Mouse (Mus musculus): ENCODE results near the gene Lck.

Gene Lck

GRCm38 (mm10) chr4:129617121-129617641 is 43.7 kb upstream of the Lck start:
- TF ChIP-seq POU5F1 (IDR thresholded peaks at IDR 0.05; ENCODE audit: borderline replicate concordance, low read length), result no peak
- no peak for TF ChIP-seq CTCF (conservative IDR thresholded peaks at IDR 0.05; ENCODE audit: low read length)
- no peak for TF ChIP-seq NANOG (IDR thresholded peaks at IDR 0.05; ENCODE audit: borderline replicate concordance, low read length)
- no peaks in the 10 kb centered on the region for H3K27me3 ChIP-seq (ENCODE audit: insufficient read depth, low read length)
- H3K36me3 ChIP-seq (ENCODE audit: insufficient read depth, low read length), result peaks cover 22% of the 10 kb centered on the region
- H3K4me1 ChIP-seq (replicated peaks; ENCODE audit: low read depth, low read length), result peaks cover 59% of the 10 kb centered on the region
- H3K9me3 ChIP-seq (ENCODE audit: low read length), result no peaks in the 10 kb centered on the region
- peak overlapping the region; percentile 84; the same call in 1 of the 2 replicates for H3K4me3 ChIP-seq (replicated peaks; ENCODE audit: low read length)

GRCm38 (mm10) chr4:129616631-129617030 is 43.2 kb upstream of the Lck start:
- Histone ChIP-seq H3K9me3 (ENCODE audit: low read length) (no peaks in the 10 kb centered on the region), H3K4me3 (replicated peaks; ENCODE audit: low read length) (no peak overlapping the region), H3K4me1 (replicated peaks; ENCODE audit: low read depth, low read length) (peaks cover 56% of the 10 kb centered on the region), H3K27me3 (ENCODE audit: insufficient read depth, low read length) (no peaks in the 10 kb centered on the region), H3K36me3 (ENCODE audit: insufficient read depth, low read length) (peaks cover 22% of the 10 kb centered on the region)
- no peak for TF ChIP-seq CTCF (conservative IDR thresholded peaks at IDR 0.05; ENCODE audit: low read length)

- Histone ChIP-seq H3K4me1 (replicated peaks; ENCODE audit: low read depth, low read length) (peaks cover 56% of the 10 kb centered on the region), H3K4me3 (replicated peaks; ENCODE audit: low read length) (no peak overlapping the region), H3K9me3 (ENCODE audit: low read length) (no peaks in the 10 kb centered on the region), H3K36me3 (ENCODE audit: insufficient read depth, low read length) (peaks cover 22% of the 10 kb centered on the region), H3K27me3 (ENCODE audit: insufficient read depth, low read length) (no peaks in the 10 kb centered on the region)
- TF ChIP-seq CTCF (conservative IDR thresholded peaks at IDR 0.05; ENCODE audit: low read length) (no peak), NANOG (IDR thresholded peaks at IDR 0.05; ENCODE audit: borderline replicate concordance, low read length) (no peak), POU5F1 (IDR thresholded peaks at IDR 0.05; ENCODE audit: borderline replicate concordance, low read length) (no peak)
Observed at GRCm38 (mm10) chr4:129615801-129616290, 42.4 kb upstream of the Lck start.

- Histone ChIP-seq H3K4me1 (replicated peaks; ENCODE audit: low read depth, low read length) (peaks cover 61% of the 10 kb centered on the region), H3K9me3 (ENCODE audit: low read length) (no peaks in the 10 kb centered on the region), H3K4me3 (replicated peaks; ENCODE audit: low read length) (no peak within 1 kb of the TSS), H3K36me3 (ENCODE audit: insufficient read depth, low read length) (peaks cover 30% of the 10 kb centered on the region), H3K27me3 (ENCODE audit: insufficient read depth, low read length) (no peaks in the 10 kb centered on the region)
- TF ChIP-seq POU5F1 (IDR thresholded peaks at IDR 0.05; ENCODE audit: borderline replicate concordance, low read length) (no peak), CTCF (conservative IDR thresholded peaks at IDR 0.05; ENCODE audit: low read length) (no peak), NANOG (IDR thresholded peaks at IDR 0.05; ENCODE audit: borderline replicate concordance, low read length) (no peak)
Observed at GRCm38 (mm10) chr4:129614093-129614492, 40.7 kb upstream of the Lck start, which contains the start of gene Dcdc2b. Gene Dcdc2b, minus strand, starts transcription at chr4:129614257.

GRCm38 (mm10) chr4:129610472-129610871 is 37.0 kb upstream of the Lck start:
- TF ChIP-seq POU5F1 (IDR thresholded peaks at IDR 0.05; ENCODE audit: borderline replicate concordance, low read length) (no peak), CTCF (conservative IDR thresholded peaks at IDR 0.05; ENCODE audit: low read length) (no peak), NANOG (IDR thresholded peaks at IDR 0.05; ENCODE audit: borderline replicate concordance, low read length) (no peak)
- Histone ChIP-seq H3K27me3 (ENCODE audit: insufficient read depth, low read length) (no peaks in the 10 kb centered on the region), H3K36me3 (ENCODE audit: insufficient read depth, low read length) (peaks cover 39% of the 10 kb centered on the region), H3K4me3 (replicated peaks; ENCODE audit: low read length) (peak overlapping the region; percentile 49), H3K9me3 (ENCODE audit: low read length) (no peaks in the 10 kb centered on the region), H3K4me1 (replicated peaks; ENCODE audit: low read depth, low read length) (peaks cover 69% of the 10 kb centered on the region)

GRCm38 (mm10) chr4:129610026-129610425 is 36.6 kb upstream of the Lck start:
- peaks cover 43% of the 10 kb centered on the region for H3K36me3 ChIP-seq (ENCODE audit: insufficient read depth, low read length)
- TF ChIP-seq POU5F1 (IDR thresholded peaks at IDR 0.05; ENCODE audit: borderline replicate concordance, low read length) (no peak), NANOG (IDR thresholded peaks at IDR 0.05; ENCODE audit: borderline replicate concordance, low read length) (no peak), CTCF (conservative IDR thresholded peaks at IDR 0.05; ENCODE audit: low read length) (no peak)
- no peaks in the 10 kb centered on the region for H3K27me3 ChIP-seq (ENCODE audit: insufficient read depth, low read length)
- peaks cover 72% of the 10 kb centered on the region for H3K4me1 ChIP-seq (replicated peaks; ENCODE audit: low read depth, low read length)
- H3K4me3 ChIP-seq (replicated peaks; ENCODE audit: low read length), result peak overlapping the region; percentile 49
- H3K9me3 ChIP-seq (ENCODE audit: low read length), result no peaks in the 10 kb centered on the region

- no peak for TF ChIP-seq NANOG (IDR thresholded peaks at IDR 0.05; ENCODE audit: borderline replicate concordance, low read length)
- no peak for TF ChIP-seq POU5F1 (IDR thresholded peaks at IDR 0.05; ENCODE audit: borderline replicate concordance, low read length)
- TF ChIP-seq CTCF (conservative IDR thresholded peaks at IDR 0.05; ENCODE audit: low read length), result no peak
- H3K9me3 ChIP-seq (ENCODE audit: low read length), result no peaks in the 10 kb centered on the region
- peaks cover 76% of the 10 kb centered on the region for H3K4me1 ChIP-seq (replicated peaks; ENCODE audit: low read depth, low read length)
- no peaks in the 10 kb centered on the region for H3K27me3 ChIP-seq (ENCODE audit: insufficient read depth, low read length)
- H3K36me3 ChIP-seq (ENCODE audit: insufficient read depth, low read length), result peaks cover 51% of the 10 kb centered on the region
- H3K4me3 ChIP-seq (replicated peaks; ENCODE audit: low read length), result peak overlapping the region; percentile 49
Observed at GRCm38 (mm10) chr4:129609139-129609631, 35.7 kb upstream of the Lck start.

GRCm38 (mm10) chr4:129608426-129609025 is 35.1 kb upstream of the Lck start:
- Histone ChIP-seq H3K4me3 (replicated peaks; ENCODE audit: low read length) (peak overlapping the region; percentile 49; the same call in 1 of the 2 replicates), H3K9me3 (ENCODE audit: low read length) (no peaks in the 10 kb centered on the region), H3K4me1 (replicated peaks; ENCODE audit: low read depth, low read length) (peaks cover 76% of the 10 kb centered on the region), H3K36me3 (ENCODE audit: insufficient read depth, low read length) (peaks cover 58% of the 10 kb centered on the region), H3K27me3 (ENCODE audit: insufficient read depth, low read length) (no peaks in the 10 kb centered on the region)
- TF ChIP-seq POU5F1 (IDR thresholded peaks at IDR 0.05; ENCODE audit: borderline replicate concordance, low read length) (no peak), CTCF (conservative IDR thresholded peaks at IDR 0.05; ENCODE audit: low read length) (peak; percentile 53)

Data from E14TG2a.4 (cell line).